Mouse (Mus musculus): ENCODE measurements around the gene 2010106E10Rik. TPM values are rescaled to one million over a fixed set of nuclear protein-coding genes. Genes with fewer than 3 reads are reported as not detected.

2010106E10Rik gene
- polyA plus RNA-seq (2014; fragmentation: Nextera tagmentation; extraction: Ambion mirVana), result not detected in 2 replicates

- no peak within 1 kb of the TSS for H3K4me3 ChIP-seq (ENCODE audit: control insufficient read depth in 1 of 2, insufficient read depth in 1 of 2, low read depth in 1 of 2, low read length in 2 of 2)
- no peak within 1 kb of the TSS for H3K4me2 ChIP-seq (ENCODE audit: low read length)
- 57% methylated on average over 1 of the region's 1 CpGs for WGBS
- H3K9me3 ChIP-seq (ENCODE audit: control insufficient read depth, low read length), result no peaks in the 10 kb centered on the region
- H3K36me3 ChIP-seq (ENCODE audit: control insufficient read depth, insufficient read depth, low read length), result no peaks in the 10 kb centered on the region
- H3K4me1 ChIP-seq (ENCODE audit: control insufficient read depth in 2 of 2, insufficient read depth in 2 of 2, low read length in 2 of 2), result no peaks in the 10 kb centered on the region
- H3K27ac ChIP-seq (replicated peaks in 1 of 2; ENCODE audit: control insufficient read depth in 1 of 2, insufficient read depth in 1 of 2, low read depth in 2 of 2, low read length in 2 of 2), result no peak within 1 kb of the TSS
- H3K9ac ChIP-seq (ENCODE audit: low read length), result no peak within 1 kb of the TSS
- H3K27me3 ChIP-seq (ENCODE audit: control insufficient read depth, insufficient read depth, low read length), result no peaks in the 10 kb centered on the region
- ATAC-seq (ENCODE audit: insufficient number of reproducible peaks, insufficient read depth, low FRiP score, low read depth), result no peak
These were observed at the start of gene 2010106E10Rik for GRCm38 (mm10) chrX:112494974-112495373. 2010106E10Rik (plus strand) TSS chrX:112495274.

GRCm38 (mm10) chrX:112505651-112506050 is 10.6 kb downstream of the 2010106E10Rik start:
- Histone ChIP-seq H3K4me3 (ENCODE audit: control insufficient read depth in 1 of 2, insufficient read depth in 1 of 2, low read depth in 1 of 2, low read length in 2 of 2) (no peak overlapping the region), H3K9me3 (ENCODE audit: control insufficient read depth, low read length) (no peaks in the 10 kb centered on the region), H3K9ac (ENCODE audit: low read length) (no peak overlapping the region), H3K4me1 (ENCODE audit: control insufficient read depth in 2 of 2, insufficient read depth in 2 of 2, low read length in 2 of 2) (no peaks in the 10 kb centered on the region), H3K27ac (replicated peaks in 1 of 2; ENCODE audit: control insufficient read depth in 1 of 2, insufficient read depth in 1 of 2, low read depth in 2 of 2, low read length in 2 of 2) (no peak overlapping the region), H3K27me3 (ENCODE audit: control insufficient read depth, insufficient read depth, low read length) (no peaks in the 10 kb centered on the region), H3K4me2 (ENCODE audit: low read length) (no peak overlapping the region), H3K36me3 (ENCODE audit: control insufficient read depth, insufficient read depth, low read length) (no peaks in the 10 kb centered on the region)
- 66% methylated on average over 2 of the region's 2 CpGs for WGBS
- no peak for ATAC-seq (ENCODE audit: insufficient number of reproducible peaks, insufficient read depth, low FRiP score, low read depth)

GRCm38 (mm10) chrX:112524755-112525154 is 29.7 kb downstream of the 2010106E10Rik start:
- Histone ChIP-seq H3K4me2 (ENCODE audit: low read length) (no peak overlapping the region), H3K9me3 (ENCODE audit: control insufficient read depth, low read length) (no peaks in the 10 kb centered on the region), H3K36me3 (ENCODE audit: control insufficient read depth, insufficient read depth, low read length) (no peaks in the 10 kb centered on the region), H3K4me3 (ENCODE audit: control insufficient read depth in 1 of 2, insufficient read depth in 1 of 2, low read depth in 1 of 2, low read length in 2 of 2) (no peak overlapping the region), H3K27ac (replicated peaks in 1 of 2; ENCODE audit: control insufficient read depth in 1 of 2, insufficient read depth in 1 of 2, low read depth in 2 of 2, low read length in 2 of 2) (no peak overlapping the region), H3K27me3 (ENCODE audit: control insufficient read depth, insufficient read depth, low read length) (no peaks in the 10 kb centered on the region), H3K4me1 (ENCODE audit: control insufficient read depth in 2 of 2, insufficient read depth in 2 of 2, low read length in 2 of 2) (no peaks in the 10 kb centered on the region), H3K9ac (ENCODE audit: low read length) (no peak overlapping the region)
- no peak for ATAC-seq (ENCODE audit: insufficient number of reproducible peaks, insufficient read depth, low FRiP score, low read depth)
- WGBS, result 86% methylated on average over 1 of the region's 1 CpGs

- 29% methylated on average over 1 of the region's 1 CpGs for WGBS
- H3K4me2 ChIP-seq (ENCODE audit: low read length), result no peak overlapping the region
- no peak for ATAC-seq (ENCODE audit: insufficient number of reproducible peaks, insufficient read depth, low FRiP score, low read depth)
- H3K4me3 ChIP-seq (ENCODE audit: control insufficient read depth in 1 of 2, insufficient read depth in 1 of 2, low read depth in 1 of 2, low read length in 2 of 2), result no peak overlapping the region
- H3K9me3 ChIP-seq (ENCODE audit: control insufficient read depth, low read length), result no peaks in the 10 kb centered on the region
- H3K4me1 ChIP-seq (ENCODE audit: control insufficient read depth in 2 of 2, insufficient read depth in 2 of 2, low read length in 2 of 2), result no peaks in the 10 kb centered on the region
- H3K36me3 ChIP-seq (ENCODE audit: control insufficient read depth, insufficient read depth, low read length), result no peaks in the 10 kb centered on the region
- H3K9ac ChIP-seq (ENCODE audit: low read length), result no peak overlapping the region
- no peak overlapping the region for H3K27ac ChIP-seq (replicated peaks in 1 of 2; ENCODE audit: control insufficient read depth in 1 of 2, insufficient read depth in 1 of 2, low read depth in 2 of 2, low read length in 2 of 2)
- no peaks in the 10 kb centered on the region for H3K27me3 ChIP-seq (ENCODE audit: control insufficient read depth, insufficient read depth, low read length)
These were observed 48.0 kb downstream of the 2010106E10Rik start for GRCm38 (mm10) chrX:112543115-112543514.

GRCm38 (mm10) chrX:112567716-112568115 is 72.6 kb downstream of the 2010106E10Rik start:
- 65% methylated on average over 2 of the region's 2 CpGs for WGBS
- Histone ChIP-seq H3K4me3 (ENCODE audit: control insufficient read depth in 1 of 2, insufficient read depth in 1 of 2, low read depth in 1 of 2, low read length in 2 of 2) (no peak overlapping the region), H3K9ac (ENCODE audit: low read length) (no peak overlapping the region), H3K9me3 (ENCODE audit: control insufficient read depth, low read length) (no peaks in the 10 kb centered on the region), H3K27me3 (ENCODE audit: control insufficient read depth, insufficient read depth, low read length) (no peaks in the 10 kb centered on the region), H3K27ac (replicated peaks in 1 of 2; ENCODE audit: control insufficient read depth in 1 of 2, insufficient read depth in 1 of 2, low read depth in 2 of 2, low read length in 2 of 2) (no peak overlapping the region), H3K4me2 (ENCODE audit: low read length) (no peak overlapping the region), H3K36me3 (ENCODE audit: control insufficient read depth, insufficient read depth, low read length) (no peaks in the 10 kb centered on the region), H3K4me1 (ENCODE audit: control insufficient read depth in 2 of 2, insufficient read depth in 2 of 2, low read length in 2 of 2) (no peaks in the 10 kb centered on the region)
- ATAC-seq (ENCODE audit: insufficient number of reproducible peaks, insufficient read depth, low FRiP score, low read depth), result no peak

GRCm38 (mm10) chrX:112600511-112601305 is 105.6 kb downstream of the 2010106E10Rik start, which contains the start of gene Zfp711:
Zfp711 (plus strand) TSS chrX:112600526.
- Histone ChIP-seq H3K4me2 (ENCODE audit: low read length) (peak within 1 kb of the TSS; percentile 66), H3K4me1 (ENCODE audit: control insufficient read depth in 2 of 2, insufficient read depth in 2 of 2, low read length in 2 of 2) (no peaks in the 10 kb centered on the region), H3K4me3 (ENCODE audit: control insufficient read depth in 1 of 2, insufficient read depth in 1 of 2, low read depth in 1 of 2, low read length in 2 of 2) (peak within 1 kb of the TSS; percentile 64 to 76), H3K9me3 (ENCODE audit: control insufficient read depth, low read length) (no peaks in the 10 kb centered on the region), H3K9ac (ENCODE audit: low read length) (peak within 1 kb of the TSS; percentile 78), H3K27me3 (ENCODE audit: control insufficient read depth, insufficient read depth, low read length) (no peaks in the 10 kb centered on the region), H3K27ac (replicated peaks in 1 of 2; ENCODE audit: control insufficient read depth in 1 of 2, insufficient read depth in 1 of 2, low read depth in 2 of 2, low read length in 2 of 2) (peak within 1 kb of the TSS; percentile 71 to 81), H3K36me3 (ENCODE audit: control insufficient read depth, insufficient read depth, low read length) (no peaks in the 10 kb centered on the region)
- WGBS, result 21% methylated on average over 57 of the region's 79 CpGs
- peak; percentile 96 for ATAC-seq (ENCODE audit: insufficient number of reproducible peaks, insufficient read depth, low FRiP score, low read depth)

GRCm38 (mm10) chrX:112601306-112602120 is 106.4 kb downstream of the 2010106E10Rik start:
- no peaks in the 10 kb centered on the region for H3K4me1 ChIP-seq (ENCODE audit: control insufficient read depth in 2 of 2, insufficient read depth in 2 of 2, low read length in 2 of 2)
- peak overlapping the region in 1 of 2 experiments; percentile 71; a peak in 2 of 4 replicates for H3K27ac ChIP-seq (replicated peaks in 1 of 2; ENCODE audit: control insufficient read depth in 1 of 2, insufficient read depth in 1 of 2, low read depth in 2 of 2, low read length in 2 of 2)
- H3K4me2 ChIP-seq (ENCODE audit: low read length), result peak overlapping the region; percentile 66
- H3K27me3 ChIP-seq (ENCODE audit: control insufficient read depth, insufficient read depth, low read length), result no peaks in the 10 kb centered on the region
- peak overlapping the region; percentile 78 for H3K9ac ChIP-seq (ENCODE audit: low read length)
- peak; percentile 69 for ATAC-seq (ENCODE audit: insufficient number of reproducible peaks, insufficient read depth, low FRiP score, low read depth)
- H3K9me3 ChIP-seq (ENCODE audit: control insufficient read depth, low read length), result no peaks in the 10 kb centered on the region
- H3K36me3 ChIP-seq (ENCODE audit: control insufficient read depth, insufficient read depth, low read length), result no peaks in the 10 kb centered on the region
- WGBS, result 16% methylated on average over 74 of the region's 81 CpGs
- H3K4me3 ChIP-seq (ENCODE audit: control insufficient read depth in 1 of 2, insufficient read depth in 1 of 2, low read depth in 1 of 2, low read length in 2 of 2), result peak overlapping the region; percentile 64 to 76
